In the genomic region with DNA sequence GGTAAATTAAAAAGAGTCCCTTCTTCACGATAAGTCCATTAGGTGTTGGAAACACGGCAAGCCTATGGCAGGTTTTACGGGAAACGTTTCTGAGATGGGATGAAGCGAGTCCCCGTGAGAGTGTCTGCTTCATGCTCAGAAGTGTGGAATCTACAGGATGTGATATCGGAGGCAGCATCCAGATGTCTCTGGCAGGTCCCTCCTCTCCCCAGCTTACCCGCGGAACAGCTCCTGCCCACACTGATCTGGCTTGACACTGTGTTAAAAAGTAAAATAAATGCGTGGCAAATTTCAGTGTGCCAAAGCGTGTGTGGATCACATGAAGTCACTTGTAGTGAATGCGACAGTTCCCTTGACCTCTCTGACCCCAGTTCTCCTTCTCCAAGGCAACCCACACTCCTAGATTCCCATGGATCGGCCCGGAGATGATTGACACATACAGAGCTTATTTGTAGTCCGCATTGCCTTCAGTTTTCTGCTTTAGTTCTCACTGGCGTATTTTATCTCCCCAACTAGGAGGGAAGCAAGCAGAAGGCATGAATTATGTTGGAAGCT, we compare ENCODE assay signal across 26 mouse cellular contexts.
A peak's percentile ranks its signal among the peaks of the same experiment; 100 is the strongest.
DNase-seq lines count a peak whose midpoint lies in the region; ATAC-seq and TF ChIP-seq lines count a peak whose summit lies in the region.
"Had no signal": no experiment of that assay in that cellular context is flagged by ENCODE, and none has a peak within 500 bp of the region (broad histone marks: within the 10 kb centered on the region; RNA-seq: fewer than 3 reads in every experiment).

No protein-coding gene starts in this region.

- 0 out of 2 replicates have a peak, but pooled peaks have one; percentile 15 for ATAC-seq in hindbrain, embryonic 11.5 days (ENCODE audit: low FRiP score)
- no peak for ATAC-seq in neural tube, embryonic 13.5 days (ENCODE audit: low read depth)
- no peak for ATAC-seq in hindbrain, postnatal 0 days
- no peak for ATAC-seq in megakaryocyte, adult 5-6 weeks (ENCODE audit: poor library complexity, severe bottlenecking)
- ATAC-seq: forebrain, embryonic 14.5 days; intestine, embryonic 16.5 days; liver, embryonic 12.5 days; liver, postnatal 0 days had no signal

- peak; percentile 25 for DNase-seq in hindbrain, embryonic 11.5 days (ENCODE audit: low spot score)
- no peak for DNase-seq in hindbrain, embryonic 10.5 days (ENCODE audit: low spot score)
- no peak for DNase-seq in neural tube, embryonic 10.5 days (ENCODE audit: extremely low spot score, low spot score)
- no peak for DNase-seq in hindbrain, postnatal 0 days (ENCODE audit: low spot score)
- DNase-seq in thymus, adult 2 months, result no peak
- DNase-seq: adrenal gland, postnatal 25 days; B cell, adult 2 months; cerebellum, adult 18-20 months; cerebellum, postnatal 14 days; gastrocnemius, postnatal 10 days; kidney, adult 9 months; kidney, postnatal 10 days; layer of hippocampus, postnatal 36 days; left cerebral cortex, postnatal 4 days; liver, postnatal 0 days; lung, postnatal 4 days; right cerebral cortex, postnatal 25 days; thymus, postnatal 25 days had no signal

- no peaks in the 10 kb centered on the region for H3K4me1 ChIP-seq in hindbrain, embryonic 11.5 days (replicated peaks; ENCODE audit: control insufficient read depth, insufficient read depth, low read length)
- peaks cover 29% of the 10 kb centered on the region for H3K4me1 ChIP-seq in hindbrain, embryonic 10.5 days (replicated peaks)
- H3K4me1 ChIP-seq in neural tube, embryonic 13.5 days (replicated peaks), result peaks cover 41% of the 10 kb centered on the region
- no peaks in the 10 kb centered on the region for H3K4me1 ChIP-seq in hindbrain, postnatal 0 days (ENCODE audit: insufficient read depth, low read length)
- no peaks in the 10 kb centered on the region for H3K4me1 ChIP-seq in thymus, adult 2 months (replicated peaks; ENCODE audit: control insufficient read depth, insufficient read depth, low read length)
- H3K4me1 ChIP-seq: embryonic facial prominence, embryonic 15.5 days; heart, embryonic 15.5 days; liver, embryonic 12.5 days had no signal

- TF ChIP-seq POLR2A in thymus, adult 2 months (IDR thresholded peaks at IDR 0.05; ENCODE audit: control insufficient read depth, extremely low read depth, insufficient read depth, low read length, poor library complexity), result no peak

- no peak overlapping the region for H3K4me3 ChIP-seq in hindbrain, embryonic 11.5 days (ENCODE audit: low read depth, low read length)
- no peak overlapping the region for H3K4me3 ChIP-seq in hindbrain, embryonic 10.5 days
- H3K4me3 ChIP-seq in neural tube, embryonic 13.5 days, result no peak overlapping the region
- H3K4me3 ChIP-seq in hindbrain, postnatal 0 days (ENCODE audit: low read length), result no peak overlapping the region
- no peak overlapping the region for H3K4me3 ChIP-seq in thymus, adult 2 months (ENCODE audit: control insufficient read depth, insufficient read depth, low read length)
- H3K4me3 ChIP-seq: embryonic facial prominence, embryonic 10.5 days; embryonic facial prominence, embryonic 15.5 days; heart, embryonic 15.5 days; liver, embryonic 12.5 days had no signal

- H3K27me3 ChIP-seq in hindbrain, embryonic 11.5 days (ENCODE audit: control insufficient read depth, insufficient read depth, low read length), result no peaks in the 10 kb centered on the region
- H3K27me3 ChIP-seq in hindbrain, embryonic 10.5 days (ENCODE audit: insufficient read depth, poor library complexity, severe bottlenecking), result no peaks in the 10 kb centered on the region
- H3K27me3 ChIP-seq in neural tube, embryonic 13.5 days, result no peaks in the 10 kb centered on the region
- no peaks in the 10 kb centered on the region for H3K27me3 ChIP-seq in hindbrain, postnatal 0 days (ENCODE audit: insufficient read depth, low read length)
- H3K27me3 ChIP-seq in thymus, adult 2 months (ENCODE audit: control insufficient read depth, insufficient read depth, low read length), result no peaks in the 10 kb centered on the region
- H3K27me3 ChIP-seq: embryonic facial prominence, embryonic 15.5 days; heart, embryonic 15.5 days; liver, embryonic 12.5 days had no signal

- no peak overlapping the region for H3K9ac ChIP-seq in hindbrain, embryonic 11.5 days (ENCODE audit: low read depth, low read length)
- H3K9ac ChIP-seq in neural tube, embryonic 13.5 days, result no peak overlapping the region
- no peak overlapping the region for H3K9ac ChIP-seq in hindbrain, postnatal 0 days (replicated peaks; ENCODE audit: low read length)
- H3K9ac ChIP-seq: embryonic facial prominence, embryonic 15.5 days; heart, embryonic 15.5 days; liver, embryonic 12.5 days; liver, postnatal 0 days had no signal

- no peak for TF ChIP-seq CTCF in hindbrain, postnatal 0 days (IDR thresholded peaks at IDR 0.05; ENCODE audit: low read depth)
- no peak for TF ChIP-seq CTCF in thymus, adult 2 months (IDR thresholded peaks at IDR 0.05; ENCODE audit: borderline replicate concordance, control insufficient read depth, extremely low read depth, insufficient read depth, low read length, poor library complexity)

- WGBS in hindbrain, embryonic 11.5 days, result 64% methylated on average over 16 of the region's 16 CpGs
- WGBS in hindbrain, embryonic 10.5 days, result 72% methylated on average over 16 of the region's 16 CpGs
- WGBS in neural tube, embryonic 13.5 days, result 60% methylated on average over 16 of the region's 16 CpGs
- WGBS in hindbrain, postnatal 0 days, result 39% methylated on average over 16 of the region's 16 CpGs
- 95% methylated on average over 16 of the region's 16 CpGs for WGBS in thymus, adult 2 months

- no peak overlapping the region for H3K4me2 ChIP-seq in hindbrain, embryonic 11.5 days (replicated peaks; ENCODE audit: low read depth, low read length)
- no peak overlapping the region for H3K4me2 ChIP-seq in neural tube, embryonic 13.5 days
- no peak overlapping the region for H3K4me2 ChIP-seq in hindbrain, postnatal 0 days (ENCODE audit: low read depth, low read length)
- H3K4me2 ChIP-seq: embryonic facial prominence, embryonic 15.5 days; heart, embryonic 15.5 days; liver, embryonic 12.5 days had no signal

- no peaks in the 10 kb centered on the region for H3K9me3 ChIP-seq in hindbrain, embryonic 11.5 days (ENCODE audit: control insufficient read depth, low read length)
- no peaks in the 10 kb centered on the region for H3K9me3 ChIP-seq in hindbrain, embryonic 10.5 days
- H3K9me3 ChIP-seq in neural tube, embryonic 13.5 days, result no peaks in the 10 kb centered on the region
- no peaks in the 10 kb centered on the region for H3K9me3 ChIP-seq in hindbrain, postnatal 0 days (ENCODE audit: low read length)
- H3K9me3 ChIP-seq: embryonic facial prominence, embryonic 10.5 days; embryonic facial prominence, embryonic 15.5 days; heart, embryonic 15.5 days; liver, embryonic 12.5 days had no signal

- peak overlapping the region; percentile 39 for H3K27ac ChIP-seq in hindbrain, embryonic 11.5 days (ENCODE audit: low read depth, low read length)
- H3K27ac ChIP-seq in hindbrain, embryonic 10.5 days, result no peak overlapping the region
- peak overlapping the region; percentile 46 for H3K27ac ChIP-seq in neural tube, embryonic 13.5 days (replicated peaks)
- H3K27ac ChIP-seq in hindbrain, postnatal 0 days, result 0 out of 2 replicates have a peak overlapping the region, but pooled peaks have one; percentile 15
- no peak overlapping the region for H3K27ac ChIP-seq in thymus, adult 2 months (ENCODE audit: control insufficient read depth, insufficient read depth, low read length)
- H3K27ac ChIP-seq: embryonic facial prominence, embryonic 10.5 days; embryonic facial prominence, embryonic 15.5 days; heart, embryonic 15.5 days; liver, embryonic 12.5 days had no signal

- no peaks in the 10 kb centered on the region for H3K36me3 ChIP-seq in hindbrain, embryonic 11.5 days (ENCODE audit: control insufficient read depth, insufficient read depth, low read length)
- H3K36me3 ChIP-seq in hindbrain, embryonic 10.5 days, result no peaks in the 10 kb centered on the region
- no peaks in the 10 kb centered on the region for H3K36me3 ChIP-seq in neural tube, embryonic 13.5 days
- H3K36me3 ChIP-seq in hindbrain, postnatal 0 days (ENCODE audit: insufficient read depth, low read length), result no peaks in the 10 kb centered on the region
- H3K36me3 ChIP-seq in thymus, adult 2 months (ENCODE audit: control insufficient read depth, insufficient read depth, low read length), result no peaks in the 10 kb centered on the region
- H3K36me3 ChIP-seq: embryonic facial prominence, embryonic 10.5 days; embryonic facial prominence, embryonic 15.5 days; heart, embryonic 15.5 days; liver, embryonic 12.5 days had no signal

Comparison
In these comparisons a context has a peak if more than half of its experiments do, and no peak if none do; other contexts are left out.
1. H3K27ac ChIP-seq: peak in hindbrain, embryonic 11.5 days (single experiment), neural tube, embryonic 13.5 days (single experiment) and hindbrain, postnatal 0 days (single experiment); none in hindbrain, embryonic 10.5 days (single experiment) and thymus, adult 2 months (single experiment).